Mouse (Mus musculus) kidney, embryonic 16.5 days (tissue): Measurements from ENCODE around the gene Gnb1. TPM values are rescaled to one million over a fixed set of nuclear protein-coding genes. Genes with fewer than 3 reads are reported as not detected.

Source experiments
- ATAC-seq: fragments of 200-750 bp; cut with Nextera tagmentation; 2 replicates; pipeline ENCODE4 v1.8.0; 2017; ENCODE audit warnings: moderate TSS enrichment; ENCODE audit not compliant: low FRiP score, low TSS enrichment
- H3K27ac ChIP-seq: fragments of 300-500 bp; sonication (generic); 2 replicates; pipeline ENCODE4 v1.5.1; 2014; ENCODE audit warnings: low read length
- H3K27me3 ChIP-seq: fragments of 300-500 bp; sonication (generic); 2 replicates; pipeline ENCODE4 v1.6.1; 2014; ENCODE audit warnings: low read length, control low read depth, mixed read lengths; ENCODE audit not compliant: insufficient read depth
- H3K36me3 ChIP-seq: fragments of 300-500 bp; sonication (generic); 2 replicates; pipeline ENCODE4 v1.6.1; 2014; ENCODE audit warnings: low read length, control low read depth, mixed read lengths; ENCODE audit not compliant: insufficient read depth
- H3K4me1 ChIP-seq: fragments of 300-500 bp; sonication (generic); 2 replicates; pipeline ENCODE4 v1.6.1; 2014; ENCODE audit warnings: low read length, control low read depth, mixed read lengths; ENCODE audit not compliant: insufficient read depth
- H3K4me2 ChIP-seq: fragments of 300-500 bp; sonication (generic); replicated peaks from 2 replicates; pipeline ENCODE4 v1.6.1; 2014; ENCODE audit warnings: low read depth, low read length
- H3K4me3 ChIP-seq: fragments of 300-500 bp; sonication (generic); 2 replicates; pipeline ENCODE4 v1.5.1; 2014; ENCODE audit warnings: mild to moderate bottlenecking, low read length
- H3K9ac ChIP-seq: fragments of 300-500 bp; sonication (generic); replicated peaks from 2 replicates; pipeline ENCODE4 v1.6.1; 2014; ENCODE audit warnings: low read length
- H3K9me3 ChIP-seq: fragments of 300-500 bp; sonication (generic); 2 replicates; pipeline ENCODE4 v1.6.1; 2016; ENCODE audit warnings: low read length, control low read depth
- WGBS: fragments of 180-500 bp; shearing (Covaris S2); extraction: QIAGEN DNeasy Blood & Tissue Kit; methylation state at CpG from one replicate; pipeline ENCODE4 v1.1.7; 2014; 5-methylcytosine and 5-hydroxymethylcytosine counted together
- polyA plus RNA-seq: library from polyadenylated mRNA; unstranded; fragments of >200 nt; fragmentation: Nextera tagmentation; extraction: Ambion mirVana; gene quantifications from 2 replicates; pipeline ENCODE4 v1.2.1, GENCODE M21; 2015

The Gnb1 gene
- polyA plus RNA-seq, 1 experiment from 2014 or later: 477 TPM

DNA sequence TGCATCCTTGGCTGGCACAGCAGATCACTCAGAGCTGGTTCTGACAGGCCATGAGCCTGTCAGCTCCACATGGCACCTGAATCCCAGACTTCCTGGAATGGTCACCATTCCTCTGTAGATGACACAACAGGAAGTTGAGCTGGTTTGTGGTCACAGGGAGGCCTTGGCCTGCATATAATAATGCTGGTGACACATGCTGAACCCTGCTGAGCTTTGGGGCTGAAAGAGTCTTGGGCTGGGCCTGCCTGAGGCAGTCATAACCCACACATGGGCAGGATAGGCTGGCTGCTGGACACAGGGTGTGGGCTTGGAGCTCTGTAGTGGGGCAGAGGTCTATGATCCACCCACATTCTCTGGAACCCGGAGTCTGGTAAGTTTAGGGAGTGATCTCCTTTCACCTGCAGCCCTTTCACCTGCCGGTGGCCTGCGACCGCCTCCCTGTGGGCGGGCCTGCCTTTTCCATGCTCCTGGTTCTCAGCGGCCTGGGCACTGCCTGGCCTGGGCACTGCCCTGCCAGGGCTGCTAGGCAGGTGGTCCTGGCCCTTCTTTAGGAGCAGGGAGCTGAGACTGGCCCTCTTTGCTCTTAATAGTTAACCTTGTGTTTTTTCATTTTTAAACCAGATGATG is 91.2 kb downstream of the Gnb1 start:
- no peak overlapping the region for H3K4me2 ChIP-seq
- no peak; the same call in 1 of the 2 replicates for ATAC-seq
- 84% methylated on average over 6 of the region's 6 CpGs for WGBS
- no peak overlapping the region for H3K4me3 ChIP-seq
- H3K36me3 ChIP-seq: peaks cover 34% of the 10 kb centered on the region
- H3K9ac ChIP-seq: no peak overlapping the region
- no peaks in the 10 kb centered on the region for H3K9me3 ChIP-seq
- no peaks in the 10 kb centered on the region for H3K4me1 ChIP-seq
- no peaks in the 10 kb centered on the region for H3K27me3 ChIP-seq
- H3K27ac ChIP-seq: no peak overlapping the region

DNA sequence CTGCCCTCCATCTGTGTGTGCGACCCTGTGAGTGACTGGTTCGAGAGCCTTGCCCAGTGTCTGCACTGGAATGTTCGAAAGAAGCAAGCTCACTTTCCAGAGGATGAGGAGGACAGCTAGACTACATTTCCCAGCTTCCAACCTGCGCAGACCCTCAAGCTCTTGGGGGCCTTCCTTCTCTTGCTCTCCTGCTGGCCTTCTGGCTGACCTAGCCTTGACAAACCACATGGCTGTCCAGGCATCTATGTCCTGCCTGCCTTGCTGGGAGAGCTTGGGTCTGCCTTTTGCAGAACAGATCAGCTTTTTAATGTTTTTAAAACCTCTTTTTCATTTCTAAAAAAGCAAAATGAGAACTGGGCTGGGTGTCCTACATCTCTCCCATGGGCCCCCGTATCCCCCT is 98.2 kb downstream of the Gnb1 start:
- 82% methylated on average over 5 of the region's 5 CpGs for WGBS
- H3K36me3 ChIP-seq: peaks cover 46% of the 10 kb centered on the region
- no peak overlapping the region for H3K4me3 ChIP-seq
- H3K9ac ChIP-seq: no peak overlapping the region
- H3K27ac ChIP-seq: no peak overlapping the region
- H3K4me2 ChIP-seq: no peak overlapping the region
- no peaks in the 10 kb centered on the region for H3K4me1 ChIP-seq
- no peak for ATAC-seq
- no peaks in the 10 kb centered on the region for H3K9me3 ChIP-seq
- no peaks in the 10 kb centered on the region for H3K27me3 ChIP-seq

DNA sequence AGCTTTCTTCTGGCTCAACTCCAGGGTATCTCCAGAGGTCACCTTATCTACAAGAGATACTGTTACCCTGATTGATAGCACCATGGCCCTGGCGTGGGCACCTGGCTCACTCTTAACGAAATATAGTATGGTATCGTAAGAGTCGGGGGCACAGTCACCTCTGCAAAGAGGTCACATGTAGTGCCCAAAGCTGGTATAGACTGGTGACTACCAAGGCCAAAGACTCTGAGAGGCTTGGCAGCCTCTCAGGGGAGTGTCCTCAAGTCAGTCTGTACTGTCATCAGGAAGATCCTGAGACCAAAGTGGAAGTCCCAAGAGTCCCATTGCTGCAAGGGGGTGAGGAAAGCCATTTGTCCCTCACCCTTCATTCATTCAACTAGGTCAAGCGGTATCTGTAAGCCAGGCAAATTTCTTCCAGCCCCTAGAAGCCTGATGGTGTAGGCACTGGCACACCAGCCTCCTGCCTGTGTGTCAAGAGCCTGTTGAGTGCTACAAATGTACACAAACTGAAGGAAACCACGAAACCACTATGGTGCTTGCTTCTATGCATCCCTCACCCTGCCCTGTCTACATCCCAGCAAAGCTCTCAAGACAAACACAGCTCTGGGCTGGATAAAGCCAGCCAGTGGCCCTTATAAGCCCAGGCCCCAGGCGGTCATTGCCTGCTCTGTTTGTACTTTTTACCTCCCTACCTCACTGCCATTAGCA is 100.0 kb downstream of the Gnb1 start:
- no peak for ATAC-seq
- Histone ChIP-seq H3K36me3 (peaks cover 28% of the 10 kb centered on the region), H3K4me1 (no peaks in the 10 kb centered on the region), H3K27ac (no peak overlapping the region), H3K9ac (no peak overlapping the region), H3K4me2 (no peak overlapping the region), H3K27me3 (no peaks in the 10 kb centered on the region), H3K4me3 (no peak overlapping the region), H3K9me3 (no peaks in the 10 kb centered on the region)
- 87% methylated on average over 7 of the region's 7 CpGs for WGBS

DNA sequence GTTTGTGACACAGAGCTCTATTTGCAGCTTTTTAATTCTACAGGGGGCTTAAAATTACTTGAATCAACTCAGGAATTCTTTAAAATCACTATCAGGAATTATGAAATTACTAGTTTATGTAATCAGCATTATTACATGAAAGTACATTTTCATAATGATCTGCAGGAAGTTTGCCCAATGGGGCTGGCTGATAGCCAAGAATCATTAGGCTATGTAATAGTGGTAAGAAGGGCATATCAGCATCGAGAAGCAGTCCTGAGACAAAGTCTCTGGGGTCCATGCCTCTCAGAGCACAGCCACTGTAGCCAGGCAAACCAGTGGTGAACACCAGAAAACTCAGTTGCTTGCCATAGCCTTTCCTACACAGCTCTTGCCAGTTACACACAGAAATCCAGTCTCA is 102.6 kb downstream of the Gnb1 start:
- WGBS: 37% methylated on average over 1 of the region's 1 CpGs
- Histone ChIP-seq H3K4me1 (no peaks in the 10 kb centered on the region), H3K9me3 (no peaks in the 10 kb centered on the region), H3K36me3 (peaks cover 16% of the 10 kb centered on the region), H3K4me3 (no peak overlapping the region), H3K4me2 (no peak overlapping the region), H3K27ac (no peak overlapping the region), H3K27me3 (no peaks in the 10 kb centered on the region), H3K9ac (no peak overlapping the region)
- ATAC-seq: no peak

DNA sequence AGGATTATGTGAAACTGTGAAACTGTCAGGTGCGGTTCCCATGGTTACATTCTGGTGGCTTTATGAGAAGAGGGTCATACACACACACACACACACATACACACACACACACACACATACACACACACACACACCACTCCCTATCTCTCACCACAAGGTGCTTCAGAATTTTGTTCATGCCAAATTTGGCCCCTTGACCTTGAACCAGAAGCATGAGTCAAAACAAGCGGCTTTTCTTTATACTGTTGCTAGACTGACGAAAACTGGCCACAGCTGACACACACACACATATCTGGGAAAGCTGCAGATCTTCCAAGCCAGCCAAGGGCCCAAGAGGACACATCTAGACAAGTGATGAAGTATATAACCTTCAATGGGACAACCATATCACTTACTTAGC is 104.6 kb downstream of the Gnb1 start:
- no peaks in the 10 kb centered on the region for H3K36me3 ChIP-seq
- no peak for ATAC-seq
- H3K4me1 ChIP-seq: peaks cover 5% of the 10 kb centered on the region; the same call in 1 of the 2 replicates
- H3K4me3 ChIP-seq: no peak overlapping the region
- H3K27ac ChIP-seq: no peak overlapping the region
- no peaks in the 10 kb centered on the region for H3K9me3 ChIP-seq
- H3K27me3 ChIP-seq: no peaks in the 10 kb centered on the region
- H3K4me2 ChIP-seq: no peak overlapping the region
- no peak overlapping the region for H3K9ac ChIP-seq
- WGBS: 70% methylated on average over 3 of the region's 3 CpGs

DNA sequence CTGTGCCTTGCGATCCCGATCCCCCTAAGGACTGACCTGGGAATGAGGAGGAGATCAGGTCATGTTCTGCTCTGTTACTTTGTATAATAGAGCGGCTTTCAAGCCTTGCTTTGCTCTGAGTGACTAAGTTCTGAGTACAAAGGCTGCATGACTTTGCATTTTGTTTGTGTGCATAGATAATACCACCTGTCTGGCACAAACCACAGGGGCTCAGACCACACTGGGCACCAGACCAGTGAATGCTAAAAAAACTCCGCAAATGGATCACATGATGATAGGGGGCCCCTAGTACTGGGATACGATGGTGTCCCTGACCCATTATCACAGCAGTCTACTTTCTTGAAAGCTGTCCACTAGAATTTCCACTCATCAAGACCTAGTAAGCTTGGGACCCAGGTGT is 105.4 kb downstream of the Gnb1 start:
- Histone ChIP-seq H3K4me2 (no peak overlapping the region), H3K27ac (no peak overlapping the region), H3K27me3 (no peaks in the 10 kb centered on the region), H3K4me3 (no peak overlapping the region), H3K9me3 (no peaks in the 10 kb centered on the region), H3K4me1 (peaks cover 6% of the 10 kb centered on the region; the same call in 1 of the 2 replicates), H3K9ac (no peak overlapping the region), H3K36me3 (no peaks in the 10 kb centered on the region)
- WGBS: 69% methylated on average over 5 of the region's 5 CpGs
- ATAC-seq: no peak

DNA sequence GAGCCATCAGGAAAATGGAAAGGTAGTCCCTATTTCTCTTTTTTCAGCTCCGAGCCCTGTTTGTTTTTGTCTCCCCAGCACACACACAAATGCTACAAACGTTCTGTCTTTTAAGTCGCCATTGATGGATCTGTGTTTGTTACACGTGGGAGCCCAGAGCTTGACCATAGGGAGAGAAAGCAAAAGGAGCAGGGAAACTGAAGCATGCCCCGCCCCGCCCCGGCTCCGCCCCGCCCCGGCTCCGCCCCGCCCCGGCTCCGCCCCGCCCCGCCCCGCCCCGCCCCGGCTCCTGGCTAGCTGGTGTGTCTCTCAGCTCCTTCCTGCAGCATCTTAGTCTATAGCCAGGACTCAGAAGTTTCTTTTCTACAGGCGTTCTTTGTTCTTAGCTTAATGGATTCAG is 107.4 kb downstream of the Gnb1 start:
- peaks cover 12% of the 10 kb centered on the region for H3K4me1 ChIP-seq
- 0 out of 2 replicates have a peak, but pooled peaks cover 2% of the 10 kb centered on the region for H3K36me3 ChIP-seq
- 16% methylated on average over 20 of the region's 20 CpGs for WGBS
- no peak overlapping the region for H3K9ac ChIP-seq
- H3K27me3 ChIP-seq: no peaks in the 10 kb centered on the region
- no peak for ATAC-seq
- H3K9me3 ChIP-seq: no peaks in the 10 kb centered on the region
- H3K4me2 ChIP-seq: no peak overlapping the region
- H3K4me3 ChIP-seq: no peak overlapping the region
- no peak overlapping the region for H3K27ac ChIP-seq

DNA sequence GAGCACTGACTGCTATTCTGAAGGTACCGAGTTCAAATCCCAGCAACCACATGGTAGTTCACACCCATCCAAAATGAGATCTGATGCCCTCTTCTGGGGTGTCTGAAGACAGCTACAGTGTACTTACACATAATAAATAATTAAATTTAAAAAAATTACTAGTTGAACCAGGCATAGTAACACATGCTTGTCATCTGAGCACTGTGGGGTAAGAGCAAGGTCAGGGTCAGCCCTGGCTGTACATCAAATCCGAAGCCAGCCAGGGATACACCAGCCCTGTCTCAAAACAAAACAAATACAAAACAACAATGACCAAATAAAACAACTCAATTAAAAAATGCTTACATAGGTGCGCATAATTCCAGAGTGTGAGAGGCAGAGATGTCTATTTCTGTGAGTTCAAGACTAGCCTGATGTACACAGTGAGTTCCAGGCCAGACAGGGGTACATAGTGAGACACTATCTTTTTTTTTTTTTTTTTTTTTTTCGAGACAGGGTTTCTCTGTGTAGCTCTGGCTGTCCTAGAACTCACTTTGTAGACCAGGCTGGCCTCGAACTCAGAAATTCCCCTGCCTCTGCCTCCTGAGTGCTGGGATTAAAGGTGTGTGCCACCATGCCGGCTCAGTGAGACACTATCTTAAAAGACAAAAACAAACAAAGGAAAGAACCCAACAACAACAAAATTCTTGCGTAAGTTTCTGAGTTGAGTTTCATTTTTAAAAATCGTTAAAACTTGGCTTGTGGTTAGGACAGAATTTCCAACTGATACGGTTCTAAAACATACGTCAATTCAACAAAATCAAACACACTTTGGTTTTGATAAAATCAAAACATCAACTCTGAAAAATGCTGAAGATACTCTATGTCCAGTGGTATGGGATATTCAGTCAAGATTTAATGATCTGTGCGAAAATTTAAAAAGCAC is 109.0 kb downstream of the Gnb1 start:
- peaks cover 12% of the 10 kb centered on the region for H3K4me1 ChIP-seq
- WGBS: 86% methylated on average over 10 of the region's 11 CpGs
- no peak for ATAC-seq
- peak overlapping the region; percentile 95 for H3K4me2 ChIP-seq
- H3K27ac ChIP-seq: peak overlapping the region; percentile 99
- H3K27me3 ChIP-seq: no peaks in the 10 kb centered on the region
- peak overlapping the region; percentile 69 for H3K4me3 ChIP-seq
- H3K9ac ChIP-seq: peak overlapping the region; percentile 94
- 0 out of 2 replicates have a peak, but pooled peaks cover 2% of the 10 kb centered on the region for H3K36me3 ChIP-seq
- no peaks in the 10 kb centered on the region for H3K9me3 ChIP-seq

DNA sequence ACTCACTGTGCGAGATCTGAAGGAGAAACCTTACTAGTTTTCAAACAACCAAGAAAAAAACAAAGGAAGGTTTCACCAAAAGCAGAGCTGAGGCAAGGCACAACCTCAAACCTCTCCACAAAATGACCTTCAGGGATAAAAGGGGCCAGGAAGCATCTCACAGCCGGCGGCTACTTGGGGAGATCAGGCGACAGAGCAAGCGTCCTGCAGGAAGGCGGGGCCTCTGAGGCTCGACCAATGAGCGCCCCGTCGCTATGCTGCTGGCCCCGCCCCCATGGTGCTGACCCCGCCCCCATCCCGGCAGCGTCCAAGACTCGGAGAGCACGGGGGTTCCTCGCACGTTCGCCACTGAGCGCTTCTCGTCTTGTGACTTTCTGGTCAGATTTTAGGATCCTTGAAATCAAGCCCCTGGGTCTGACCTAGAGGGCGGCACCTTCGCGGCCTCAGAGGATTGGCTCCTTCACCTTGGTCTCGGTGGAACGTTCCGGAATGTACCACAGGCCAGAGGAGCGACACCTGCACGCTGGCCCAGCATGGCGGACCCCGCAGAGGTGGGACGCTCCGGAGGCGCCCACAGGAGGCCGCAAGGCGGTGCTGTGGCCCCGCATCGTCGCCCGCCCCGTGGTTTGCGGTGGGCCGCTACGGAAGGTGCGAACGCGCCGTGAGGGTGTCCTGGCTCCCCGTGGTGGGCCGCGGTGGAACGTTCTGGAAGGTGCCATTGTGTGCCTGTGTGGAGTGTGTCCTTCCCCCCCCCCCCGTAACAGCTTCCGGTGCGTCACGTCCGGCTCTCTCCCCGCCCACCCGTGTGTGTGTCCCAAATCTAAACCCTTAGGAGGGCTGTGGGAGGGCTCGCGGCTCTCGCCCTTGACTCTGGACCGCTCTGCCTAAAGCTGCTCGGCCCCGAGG is 110.2 kb downstream of the Gnb1 start, which contains the start of gene Slc35e2:
Gene Slc35e2 (plus strand): TSS at position 326 of the 906 bp plus-strand sequence.
- no peaks in the 10 kb centered on the region for H3K27me3 ChIP-seq
- peak; percentile 98 for ATAC-seq
- H3K9me3 ChIP-seq: no peaks in the 10 kb centered on the region
- H3K4me1 ChIP-seq: peaks cover 12% of the 10 kb centered on the region
- peak within 1 kb of the TSS; percentile 95 for H3K4me2 ChIP-seq
- WGBS: under 1% methylated on average over 64 of the region's 65 CpGs
- H3K4me3 ChIP-seq: peak within 1 kb of the TSS; percentile 69
- peak within 1 kb of the TSS; percentile 94 for H3K9ac ChIP-seq
- H3K27ac ChIP-seq: peak within 1 kb of the TSS; percentile 99
- 0 out of 2 replicates have a peak, but pooled peaks cover 2% of the 10 kb centered on the region for H3K36me3 ChIP-seq
